Mouse (Mus musculus) hematopoietic stem cell, adult 5-6 weeks (primary cell): ENCODE measurements around the gene Gm11627. TPM values are rescaled to one million over a fixed set of nuclear protein-coding genes. Genes with fewer than 3 reads are reported as not detected.
"Not testable (repeated sequence)": the region's sequence is repeated elsewhere in the genome, so short reads cannot be mapped to it uniquely, and the experiment has no call there.

ENCODE experiments used
- ATAC-seq, 2 experiments: fragments of 125-278 bp in 1 of 2; replicated peaks in 1 of 2; 2 replicates each; pipeline ENCODE4 v1.8.0; 2016 to 2017; ENCODE audit warnings: inconsistent platforms in 2 of 2, mild to moderate bottlenecking in 2 of 2, moderate number of reproducible peaks in 2 of 2, low read depth in 1 of 2, moderate TSS enrichment in 1 of 2; ENCODE audit not compliant: low FRiP score in 2 of 2, poor library complexity in 2 of 2, severe bottlenecking in 2 of 2, insufficient read depth in 1 of 2, low TSS enrichment in 1 of 2
- total RNA-seq: library from RNA; stranded (forward); fragments of 172-1452, 232-1000 nt; gene quantifications from 2 replicates; pipeline ENCODE4 v1.2.3, GENCODE M21; 2017

Gm11627 gene
- total RNA-seq: not detected in 2 replicates

- ATAC-seq: no peak
These were observed at the start of gene Gm11627 for GRCm38 (mm10) chr11:102579165-102580033. Gene Gm11627 (minus strand): TSS chr11:102579461.

GRCm38 (mm10) chr11:102628529-102628928, 49.3 kb upstream of the Gm11627 start:
- ATAC-seq: no peak

GRCm38 (mm10) chr11:102627171-102627931, 48.1 kb upstream of the Gm11627 start:
- no peak for ATAC-seq

- no peak for ATAC-seq
These were observed 45.7 kb upstream of the Gm11627 start for GRCm38 (mm10) chr11:102624888-102625407.

- ATAC-seq: no peak
These were observed 44.9 kb upstream of the Gm11627 start for GRCm38 (mm10) chr11:102623876-102624789.

GRCm38 (mm10) chr11:102619449-102619848, 40.2 kb upstream of the Gm11627 start:
- no peak for ATAC-seq

GRCm38 (mm10) chr11:102611317-102611705, 32.0 kb upstream of the Gm11627 start:
- peak in 1 of 2 experiments; percentile 48; a peak in 1 of 4 replicates for ATAC-seq

- no peak for ATAC-seq
These were observed 31.5 kb upstream of the Gm11627 start for GRCm38 (mm10) chr11:102610675-102611316.

GRCm38 (mm10) chr11:102610260-102610659, 31.0 kb upstream of the Gm11627 start:
- no peak for ATAC-seq

GRCm38 (mm10) chr11:102609483-102609882, 30.2 kb upstream of the Gm11627 start:
- no peak for ATAC-seq

- ATAC-seq: no peak
These were observed 29.4 kb upstream of the Gm11627 start for GRCm38 (mm10) chr11:102608691-102609090.

GRCm38 (mm10) chr11:102607686-102608548, 28.7 kb upstream of the Gm11627 start:
- no peak for ATAC-seq

GRCm38 (mm10) chr11:102607201-102607600, 27.9 kb upstream of the Gm11627 start:
- not testable (repeated sequence) for ATAC-seq

GRCm38 (mm10) chr11:102606751-102607171, 27.5 kb upstream of the Gm11627 start:
- ATAC-seq: no peak

GRCm38 (mm10) chr11:102605553-102606416, 26.5 kb upstream of the Gm11627 start:
- ATAC-seq: no peak
